18 mouse cellular contexts compared by ENCODE assay signal in genomic region chr9:9114266-9114665, GRCm38 (mm10).
"Had no signal": no experiment of that assay in that cellular context is flagged by ENCODE, and none has a peak within 500 bp of the region (broad histone marks: within the 10 kb centered on the region; RNA-seq: fewer than 3 reads in every experiment).

No protein-coding gene starts in this region.

- H3K4me2 ChIP-seq: liver, embryonic 13.5 days; neural tube, embryonic 13.5 days; stomach, embryonic 15.5 days had no signal

- H3K36me3 ChIP-seq: liver, embryonic 13.5 days; neural tube, embryonic 13.5 days; stomach, embryonic 15.5 days had no signal

- H3K4me1 ChIP-seq: liver, embryonic 13.5 days; neural tube, embryonic 13.5 days; stomach, embryonic 15.5 days had no signal

- H3K4me3 ChIP-seq: layer of hippocampus, adult 2 months; left cerebral cortex, adult 2 months; liver, embryonic 13.5 days; myocyte; neural tube, embryonic 13.5 days; stomach, embryonic 15.5 days had no signal

- H3K27me3 ChIP-seq: liver, embryonic 13.5 days; neural tube, embryonic 13.5 days; stomach, embryonic 15.5 days had no signal

- H3K9me3 ChIP-seq: liver, embryonic 13.5 days; neural tube, embryonic 13.5 days; stomach, embryonic 15.5 days had no signal

- H3K27ac ChIP-seq: kidney, postnatal 0 days; layer of hippocampus, adult 2 months; left cerebral cortex, adult 2 months; liver, embryonic 13.5 days; neural tube, embryonic 13.5 days; stomach, embryonic 15.5 days had no signal

- DNase-seq: kidney, adult 11 months; kidney, adult 8-10 months; kidney, postnatal 25 days; layer of hippocampus, postnatal 36 days; liver, embryonic 13.5 days; lung, adult 2 months; lung, postnatal 14 days; lung, postnatal 4 days; retina, postnatal 1 day; right cerebral cortex, postnatal 25 days; spleen, adult 18-20 months; thymus, postnatal 25 days had no signal

- H3K9ac ChIP-seq: liver, embryonic 13.5 days; neural tube, embryonic 13.5 days; stomach, embryonic 15.5 days had no signal
